Mouse (Mus musculus): ENCODE data around the gene Smyd1. TPM values are rescaled to one million over a fixed set of nuclear protein-coding genes. Genes with fewer than 3 reads are reported as not detected.

Gene Smyd1
- total and polyA plus RNA-seq, 3 experiments = 0.08 to 0.37 (median 0.08) TPM

DNA sequence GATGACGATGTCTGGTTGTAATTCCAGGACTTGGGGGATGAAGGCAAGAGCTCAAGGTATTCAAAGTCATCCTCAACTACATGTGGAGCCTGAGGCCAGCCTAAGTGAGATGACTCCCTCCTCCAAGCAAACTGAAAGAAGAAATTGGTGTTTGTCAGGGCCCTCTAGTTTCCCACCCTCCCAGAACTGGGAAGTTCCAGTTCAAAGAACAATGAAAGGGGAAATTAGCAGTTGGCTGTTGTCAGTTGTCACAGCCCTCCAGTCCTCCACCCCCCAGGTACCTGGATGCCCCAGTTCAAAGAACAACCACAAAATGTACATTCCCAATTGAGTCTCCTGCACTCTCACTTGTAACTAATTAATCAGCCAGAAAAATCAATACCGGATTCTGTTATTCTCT lies 113.3 kb downstream of the Smyd1 start:
- dilution Hi-C loops (cut with MboI; ENCODE audit: extremely low pct_ligation_motif_present, extremely low pct_unique_long_range_greater_than_20kb, low sequenced_read_pairs) = no loop called here
- no peak for DNase-seq (ENCODE audit: extremely low read depth)
- no peak overlapping the region for H3K9ac ChIP-seq (ENCODE audit: insufficient read depth, low read depth)
- no peak overlapping the region for H3K4me3 ChIP-seq (replicated peaks in 1 of 3; ENCODE audit: low read depth in 2 of 3, low read length in 2 of 3, poor library complexity in 1 of 3)
- in situ Hi-C loops (cut with MboI; ENCODE audit: low pct_ligation_motif_present, low pct_unique_long_range_greater_than_20kb, low sequenced_read_pairs) = no loop called here
- no peaks in the 10 kb centered on the region for H3K27me3 ChIP-seq (replicated peaks)
- TF ChIP-seq CTCF (conservative IDR thresholded peaks at IDR 0.05 in 1 of 2, IDR thresholded peaks at IDR 0.05 in 1 of 2; ENCODE audit: low read depth in 2 of 2, low read length in 2 of 2) (no peak), MAZ (IDR thresholded peaks at IDR 0.05; ENCODE audit: low read depth, low read length) (no peak), MXI1 (IDR thresholded peaks at IDR 0.05; ENCODE audit: low read depth, low read length) (no peak), HCFC1 (IDR thresholded peaks at IDR 0.05; ENCODE audit: low read depth, low read length) (no peak), UBTF (IDR thresholded peaks at IDR 0.05; ENCODE audit: low read depth, low read length) (no peak), RAD21 (IDR thresholded peaks at IDR 0.05; ENCODE audit: low read depth, low read length) (no peak), PAX5 (IDR thresholded peaks at IDR 0.05; ENCODE audit: low read length) (no peak), MAX (IDR thresholded peaks at IDR 0.05; ENCODE audit: low read length) (no peak), JUN (IDR thresholded peaks at IDR 0.05; ENCODE audit: insufficient read depth, low read depth, low read length) (no peak), SMC3 (IDR thresholded peaks at IDR 0.05; ENCODE audit: low read depth, low read length) (no peak), CHD2 (IDR thresholded peaks at IDR 0.05; ENCODE audit: low read length) (no peak)
- no peak overlapping the region for H3K4me2 ChIP-seq (ENCODE audit: insufficient read depth, low read depth, poor library complexity, severe bottlenecking)
- H3K9me3 ChIP-seq (replicated peaks; ENCODE audit: low read length) = peaks cover 3% of the 10 kb centered on the region
- H3K36me3 ChIP-seq (replicated peaks in 1 of 2; ENCODE audit: control insufficient read depth in 1 of 2, insufficient read depth in 1 of 2, low read length in 1 of 2) = no peaks in the 10 kb centered on the region
- H3K4me1 ChIP-seq (ENCODE audit: control insufficient read depth in 1 of 2, insufficient read depth in 2 of 2) = peaks cover 3 to 14% of the 10 kb centered on the region in 2 experiments; a peak in 3 of 4 replicates
- no peak overlapping the region for H3K27ac ChIP-seq (ENCODE audit: insufficient read depth, low read depth)
- H3K79me2 ChIP-seq (replicated peaks; ENCODE audit: control insufficient read depth, extremely low read depth, insufficient read depth, poor library complexity, severe bottlenecking) = no peaks in the 10 kb centered on the region

DNA sequence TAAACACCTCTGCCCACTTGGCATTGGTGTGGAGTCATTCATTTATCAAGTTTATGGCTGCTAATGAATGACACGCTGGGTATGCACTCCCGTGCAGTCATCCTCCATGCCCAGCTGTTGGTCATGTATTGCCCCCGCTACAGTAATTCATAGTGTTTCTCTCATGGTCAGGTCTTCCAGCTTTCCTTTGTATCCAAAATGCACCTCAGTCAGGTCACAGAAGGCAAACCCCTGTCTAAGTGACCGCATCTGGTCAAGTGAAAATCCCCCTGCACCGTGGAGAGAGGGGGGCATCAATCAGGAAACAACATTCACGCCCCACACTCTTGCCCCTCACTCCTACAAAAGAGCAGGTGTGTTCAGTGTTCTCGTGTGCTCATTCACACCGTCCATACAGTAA lies 117.9 kb downstream of the Smyd1 start:
- Histone ChIP-seq H3K27ac (ENCODE audit: insufficient read depth, low read depth) (no peak overlapping the region), H3K4me2 (ENCODE audit: insufficient read depth, low read depth, poor library complexity, severe bottlenecking) (no peak overlapping the region), H3K79me2 (replicated peaks; ENCODE audit: control insufficient read depth, extremely low read depth, insufficient read depth, poor library complexity, severe bottlenecking) (no peaks in the 10 kb centered on the region), H3K4me1 (ENCODE audit: control insufficient read depth in 1 of 2, insufficient read depth in 2 of 2) (peaks cover 2 to 29% of the 10 kb centered on the region in 2 experiments; a peak in 3 of 4 replicates), H3K9me3 (replicated peaks; ENCODE audit: low read length) (no peaks in the 10 kb centered on the region), H3K36me3 (replicated peaks in 1 of 2; ENCODE audit: control insufficient read depth in 1 of 2, insufficient read depth in 1 of 2, low read length in 1 of 2) (no peaks in the 10 kb centered on the region), H3K9ac (ENCODE audit: insufficient read depth, low read depth) (no peak overlapping the region), H3K27me3 (replicated peaks) (no peaks in the 10 kb centered on the region), H3K4me3 (replicated peaks in 1 of 3; ENCODE audit: low read depth in 2 of 3, low read length in 2 of 3, poor library complexity in 1 of 3) (no peak overlapping the region)
- in situ Hi-C loops (cut with MboI; ENCODE audit: low pct_ligation_motif_present, low pct_unique_long_range_greater_than_20kb, low sequenced_read_pairs) (no loop called here), dilution Hi-C loops (cut with MboI; ENCODE audit: extremely low pct_ligation_motif_present, extremely low pct_unique_long_range_greater_than_20kb, low sequenced_read_pairs) (no loop called here)
- DNase-seq (ENCODE audit: extremely low read depth) = no peak
- TF ChIP-seq HCFC1 (IDR thresholded peaks at IDR 0.05; ENCODE audit: low read depth, low read length) (no peak), CHD1 (IDR thresholded peaks at IDR 0.05; ENCODE audit: low read depth, low read length) (no peak), USF2 (conservative IDR thresholded peaks at IDR 0.05; ENCODE audit: low read depth, low read length) (no peak), CTCF (conservative IDR thresholded peaks at IDR 0.05 in 1 of 2, IDR thresholded peaks at IDR 0.05 in 1 of 2; ENCODE audit: low read depth in 2 of 2, low read length in 2 of 2) (no peak), IRF4 (IDR thresholded peaks at IDR 0.05; ENCODE audit: low read depth, low read length) (no peak), MAFK (IDR thresholded peaks at IDR 0.05; ENCODE audit: insufficient replicate concordance, low read length) (no peak), MYC (IDR thresholded peaks at IDR 0.05; ENCODE audit: low read depth, low read length) (no peak), JUN (IDR thresholded peaks at IDR 0.05; ENCODE audit: insufficient read depth, low read depth, low read length) (no peak), TCF12 (IDR thresholded peaks at IDR 0.05; ENCODE audit: low read depth, low read length) (no peak), ETS1 (conservative IDR thresholded peaks at IDR 0.05; ENCODE audit: low read depth, low read length) (no peak), E2F4 (IDR thresholded peaks at IDR 0.05; ENCODE audit: insufficient replicate concordance, low read depth, low read length) (no peak), MAZ (IDR thresholded peaks at IDR 0.05; ENCODE audit: low read depth, low read length) (no peak), ZC3H11A (IDR thresholded peaks at IDR 0.05; ENCODE audit: low read depth, low read length) (no peak), ELF1 (IDR thresholded peaks at IDR 0.05; ENCODE audit: low read depth, low read length) (no peak)
